Mouse (Mus musculus) thymus, postnatal 25 days (tissue): Measurements from ENCODE around the gene Topaz1.
A peak's percentile ranks its signal among the peaks of the same experiment; 100 is the strongest.
"Not testable (repeated sequence)": the region's sequence is repeated elsewhere in the genome, so short reads cannot be mapped to it uniquely, and the experiment has no call there.

ENCODE experiments used
- DNase-seq: peaks from one replicate; pipeline ENCODE4 v3.0.0; 2022

The Topaz1 gene

DNA sequence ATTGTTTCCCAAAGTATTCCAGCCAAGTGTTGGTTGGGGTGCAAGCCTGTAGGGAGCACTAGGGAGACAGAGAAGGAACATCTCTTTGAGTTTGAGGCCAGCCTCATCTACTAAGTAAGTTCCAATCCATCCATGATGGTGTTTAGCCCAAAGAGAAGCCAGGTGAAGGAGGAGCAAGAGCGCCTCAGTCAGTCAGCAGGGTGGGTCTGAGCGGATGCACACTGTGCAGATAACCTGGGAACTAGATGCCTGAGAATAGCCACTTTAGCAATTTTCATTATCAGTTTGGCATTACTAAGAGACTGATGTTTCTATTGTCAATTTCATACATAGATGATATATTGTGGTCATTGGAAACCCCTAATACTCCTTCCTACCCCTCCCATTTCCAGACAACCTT is 67.6 kb downstream of the Topaz1 start:
- no peak for DNase-seq

GRCm38 (mm10) chr9:122815239-122815851 is 68.2 kb downstream of the Topaz1 start:
- DNase-seq: no peak

GRCm38 (mm10) chr9:122823374-122824017 is 76.3 kb downstream of the Topaz1 start:
- DNase-seq: no peak

DNA sequence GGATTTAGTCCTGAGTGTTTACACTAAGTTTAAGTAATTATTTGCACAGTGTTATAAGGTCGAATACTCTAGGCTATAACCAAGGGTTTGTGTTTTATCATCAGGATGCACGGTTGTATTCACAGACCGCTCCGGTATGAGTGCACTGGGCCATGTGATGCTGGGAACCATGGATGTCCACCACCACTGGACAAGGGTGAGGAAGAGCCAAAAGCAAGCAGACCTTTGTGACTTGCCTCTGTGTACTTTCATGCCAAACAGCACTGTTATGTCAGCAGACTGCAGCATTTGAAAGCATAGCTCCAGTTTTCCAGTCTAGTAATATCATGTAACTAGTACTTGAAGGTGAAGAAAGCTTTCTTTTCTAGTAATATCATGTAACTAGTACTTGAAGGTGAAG is 79.6 kb downstream of the Topaz1 start:
- DNase-seq: no peak

DNA sequence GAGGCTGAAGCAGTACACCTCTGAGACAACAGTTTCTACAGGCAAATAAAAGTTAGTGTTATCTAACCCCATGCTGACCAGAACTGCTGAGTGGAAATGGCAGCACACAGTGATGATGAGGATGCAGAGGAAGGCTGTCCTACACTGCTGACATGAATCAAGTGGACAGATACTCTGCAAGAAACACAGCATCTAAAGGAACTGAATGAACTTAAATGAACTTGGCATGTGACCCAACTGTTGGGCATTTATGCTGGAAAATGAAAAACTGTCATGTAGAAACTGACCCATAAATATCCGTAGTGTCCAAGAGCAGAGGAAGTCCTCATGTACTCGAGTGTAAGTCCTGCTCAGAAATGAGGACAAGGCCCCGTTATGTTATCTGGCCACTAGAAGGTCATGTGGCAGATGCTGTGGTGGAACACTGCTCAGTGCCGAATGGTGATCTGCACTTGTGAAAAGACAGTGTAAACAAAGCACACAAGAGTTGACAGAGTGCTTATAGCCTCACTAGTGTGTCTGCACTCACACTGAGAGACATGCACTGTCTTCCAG is 82.8 kb downstream of the Topaz1 start:
- DNase-seq: no peak

DNA sequence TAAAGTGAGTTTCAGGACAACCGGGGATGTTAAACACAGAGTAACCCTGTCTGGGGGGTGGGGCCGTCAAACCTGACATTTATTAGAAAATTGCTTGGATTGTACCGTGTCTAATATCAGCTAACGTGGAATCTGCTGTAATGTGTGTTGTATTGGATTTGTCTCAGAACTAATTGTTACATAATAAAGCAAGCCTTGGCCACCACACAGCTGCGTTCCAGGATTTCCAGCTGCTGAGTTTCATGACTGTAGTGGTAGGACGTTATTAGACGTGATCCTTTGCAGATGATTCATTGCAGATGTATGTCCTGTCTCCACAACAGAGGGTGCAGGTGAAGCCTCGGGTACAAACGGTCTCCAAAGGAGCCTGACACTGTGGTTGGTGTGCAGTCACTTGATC is 89.0 kb downstream of the Topaz1 start:
- no peak for DNase-seq

GRCm38 (mm10) chr9:122836790-122837189 is 89.6 kb downstream of the Topaz1 start:
- DNase-seq: no peak

GRCm38 (mm10) chr9:122837216-122837615 is 90.1 kb downstream of the Topaz1 start:
- DNase-seq: no peak

- DNase-seq: peak; percentile 19
These were observed 90.5 kb downstream of the Topaz1 start for GRCm38 (mm10) chr9:122837680-122838079.

DNA sequence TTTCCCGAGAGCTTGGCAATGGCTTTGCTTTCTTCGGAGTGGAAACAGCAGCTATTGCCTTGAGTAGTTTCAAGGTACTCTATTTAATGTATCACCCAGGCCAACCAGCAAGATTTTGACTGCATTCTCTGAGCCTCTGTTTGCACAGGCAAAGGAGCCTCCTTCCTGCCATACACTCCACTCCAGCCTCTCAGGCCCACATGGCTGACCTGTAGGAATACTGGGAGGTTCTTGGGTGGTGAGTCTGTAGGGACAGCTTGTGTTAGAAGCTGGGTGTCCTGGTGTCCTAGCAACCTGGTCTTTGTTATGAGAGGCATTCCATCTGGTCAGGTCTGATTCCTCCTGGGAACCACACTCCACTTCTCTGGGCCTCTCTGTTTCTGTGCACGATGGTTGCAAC is 96.6 kb downstream of the Topaz1 start, which contains the start of gene Gm35549:
Gene Gm35549 (minus strand): TSS at position 276 of the 400 bp plus-strand sequence.
- no peak for DNase-seq

DNA sequence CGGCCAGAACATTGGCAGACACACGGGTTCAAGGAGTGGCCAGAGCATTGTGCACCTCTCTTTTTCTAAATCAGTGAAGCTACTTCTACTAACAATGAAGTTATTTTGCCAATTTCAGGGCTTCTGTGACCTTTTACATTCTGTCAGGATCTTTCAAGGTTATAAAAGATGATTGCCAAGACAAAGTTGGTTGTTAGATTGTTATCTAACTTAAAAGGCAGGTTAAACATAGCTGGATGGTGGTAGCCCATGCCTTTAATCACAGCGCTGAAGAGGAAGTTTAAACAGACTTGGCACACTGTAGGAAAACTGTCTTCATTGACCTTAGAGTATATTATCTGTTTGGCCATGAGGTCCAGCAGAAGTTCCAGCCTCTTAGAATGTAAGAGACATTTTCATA is 98.5 kb downstream of the Topaz1 start:
- no peak for DNase-seq

DNA sequence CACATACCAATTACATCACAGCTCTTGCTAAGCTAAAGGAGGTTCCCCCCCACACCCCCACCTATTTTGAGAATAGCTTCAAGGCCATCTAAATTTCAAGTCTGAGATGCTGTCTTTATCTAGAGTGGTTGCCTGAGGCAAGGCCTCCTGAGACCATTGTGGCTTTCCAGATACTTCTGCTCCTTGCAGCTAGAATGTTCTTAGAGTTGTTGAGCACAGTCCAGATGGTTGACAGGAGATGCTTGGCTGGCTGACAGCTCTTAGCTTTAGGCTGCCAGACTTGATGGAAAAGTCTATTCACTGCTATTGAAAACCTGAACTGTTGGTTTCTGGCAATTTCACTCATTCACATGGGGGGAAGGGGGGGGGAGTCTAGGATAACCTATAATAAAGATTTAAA is 99.0 kb downstream of the Topaz1 start:
- no peak for DNase-seq

GRCm38 (mm10) chr9:122847811-122848311 is 100.7 kb downstream of the Topaz1 start:
- not testable (repeated sequence) for DNase-seq
